Mouse (Mus musculus): ENCODE data around the gene Sh3pxd2b.

- TF ChIP-seq CTCF (IDR thresholded peaks at IDR 0.05; ENCODE audit: control insufficient read depth, insufficient read depth, insufficient read length) (peak; percentile 58), MAX (IDR thresholded peaks at IDR 0.05) (no peak)
Measured at GRCm38 (mm10) chr11:32324609-32325008, 23.0 kb upstream of the Sh3pxd2b start.

Data from C2C12 (cell line).